Mouse (Mus musculus): ENCODE measurements at regions not wholly inside any gene's neighbourhood (a gene's known extent, or its start where the extent isn't known, plus 50 kb on each side); places are given as distances from the start of the nearest gene placed in this dataset.
A peak's percentile ranks its signal among the peaks of the same experiment; 100 is the strongest.

DNA sequence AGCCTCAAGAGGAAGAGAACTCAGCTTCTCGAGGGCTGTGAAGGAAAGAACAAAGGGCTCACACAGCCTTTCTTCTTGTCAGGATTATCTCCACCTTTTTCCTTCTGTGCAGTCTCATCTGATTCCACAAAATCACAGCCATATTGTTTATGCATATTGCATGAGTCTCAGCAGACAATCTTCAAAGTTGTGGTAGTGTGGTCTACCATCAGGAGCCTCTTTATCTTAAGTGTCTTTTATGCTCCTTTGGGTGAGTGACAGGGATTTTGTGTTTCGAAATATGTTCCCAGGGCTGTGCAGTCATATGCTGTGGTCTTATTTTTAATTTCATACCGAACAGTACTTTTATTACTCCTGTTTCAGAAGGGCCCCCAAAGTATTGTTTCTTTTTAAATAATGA is 198.2 kb upstream of the Tgfbr2 start:
- intact Hi-C loops (cut with DNase I): no loop called here
- DNase-seq: no peak

DNA sequence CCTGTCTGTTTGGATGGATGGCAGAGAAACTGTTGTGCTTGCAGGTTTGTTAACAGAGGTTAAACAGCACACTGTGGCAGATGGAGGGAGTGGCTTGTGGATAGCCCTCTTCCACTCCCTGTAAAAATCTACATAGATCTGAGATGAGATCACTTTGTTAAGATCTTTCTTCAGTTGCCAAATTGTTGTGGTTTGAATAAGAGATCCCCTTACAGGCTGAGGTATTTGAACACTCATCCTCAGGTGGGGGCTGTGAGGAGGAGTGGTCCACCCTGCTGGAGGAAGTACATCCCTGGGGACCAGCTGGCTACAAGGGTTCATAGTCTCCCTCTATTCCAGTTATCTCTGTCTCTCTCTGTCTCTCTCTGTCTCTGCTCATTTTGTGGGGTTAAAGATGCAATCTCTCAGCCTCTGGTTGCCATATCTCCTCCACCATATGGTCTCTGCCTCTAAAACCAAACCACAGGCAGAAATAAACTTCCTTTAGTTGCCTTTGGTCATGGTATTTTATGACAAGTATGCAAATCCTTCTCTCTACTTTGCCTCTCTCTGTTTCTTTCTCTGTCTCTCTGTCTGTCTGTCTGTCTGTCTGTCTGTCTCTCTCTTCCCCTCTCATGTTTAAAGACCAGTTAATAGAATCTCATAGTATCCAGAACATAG is 194.0 kb upstream of the Tgfbr2 start:
- intact Hi-C loops (cut with DNase I): no loop called here
- no peak for DNase-seq

DNA sequence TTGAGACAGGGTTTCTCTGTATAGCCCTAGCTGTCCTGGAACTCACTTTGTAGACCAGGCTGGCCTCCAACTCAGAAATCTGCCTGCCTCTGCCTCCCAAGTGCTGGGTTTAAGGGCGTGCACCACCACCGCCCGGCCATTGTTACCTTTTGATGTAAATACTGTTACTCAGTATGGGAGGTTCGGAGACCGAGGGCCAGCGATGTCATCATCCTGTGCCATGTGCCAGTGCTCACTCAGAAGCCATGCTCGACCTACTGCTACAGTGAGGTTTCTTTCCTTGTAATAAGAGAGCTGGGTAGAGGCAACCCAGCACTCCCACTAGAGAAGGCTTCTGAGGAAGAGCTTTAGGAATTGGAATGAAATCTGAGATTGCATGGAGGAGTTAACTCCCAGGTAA is 191.6 kb upstream of the Tgfbr2 start:
- intact Hi-C loops (cut with DNase I): no loop called here
- no peak for DNase-seq

DNA sequence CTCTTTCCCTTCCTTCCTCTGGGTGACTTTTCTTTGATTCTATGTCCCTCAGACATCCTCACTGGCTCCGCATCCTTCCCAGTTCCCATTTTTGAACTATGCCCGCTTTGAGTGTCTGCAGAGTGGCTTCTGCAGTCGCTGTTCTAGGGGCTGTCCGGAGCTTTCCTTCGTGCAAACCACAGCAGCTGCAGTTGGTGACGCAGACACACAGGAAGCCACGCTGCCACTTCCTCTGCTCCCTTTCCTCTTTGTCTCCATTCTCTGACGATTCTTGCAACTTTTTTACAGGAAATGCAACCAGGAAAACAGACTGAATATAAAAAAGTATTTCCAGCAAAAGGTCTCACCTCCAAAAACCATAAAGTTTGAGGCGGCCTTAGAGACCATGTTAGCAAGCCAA is 191.0 kb upstream of the Tgfbr2 start:
- intact Hi-C loops (cut with DNase I): no loop called here
- DNase-seq: no peak

DNA sequence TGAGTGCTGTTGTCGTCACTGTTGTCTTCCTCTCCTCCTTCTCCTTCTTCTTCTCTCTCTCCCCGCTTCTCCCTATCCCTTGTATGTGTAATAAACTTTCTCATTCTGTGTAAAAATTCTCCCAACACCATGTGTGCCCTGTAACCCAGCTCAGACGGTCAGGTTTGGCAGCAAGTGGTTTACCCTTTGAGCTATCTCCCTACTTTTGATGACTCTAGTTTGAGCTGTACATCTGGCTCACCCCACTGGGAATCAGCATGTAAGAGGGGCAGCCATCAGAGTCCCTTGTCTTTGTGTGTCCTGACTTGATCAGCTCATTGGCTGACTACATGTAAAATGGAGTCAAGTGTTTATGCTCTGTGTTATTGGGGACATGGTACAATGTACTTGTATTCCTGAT is 190.5 kb upstream of the Tgfbr2 start:
- DNase-seq: no peak
- intact Hi-C loops (cut with DNase I): no loop called here

DNA sequence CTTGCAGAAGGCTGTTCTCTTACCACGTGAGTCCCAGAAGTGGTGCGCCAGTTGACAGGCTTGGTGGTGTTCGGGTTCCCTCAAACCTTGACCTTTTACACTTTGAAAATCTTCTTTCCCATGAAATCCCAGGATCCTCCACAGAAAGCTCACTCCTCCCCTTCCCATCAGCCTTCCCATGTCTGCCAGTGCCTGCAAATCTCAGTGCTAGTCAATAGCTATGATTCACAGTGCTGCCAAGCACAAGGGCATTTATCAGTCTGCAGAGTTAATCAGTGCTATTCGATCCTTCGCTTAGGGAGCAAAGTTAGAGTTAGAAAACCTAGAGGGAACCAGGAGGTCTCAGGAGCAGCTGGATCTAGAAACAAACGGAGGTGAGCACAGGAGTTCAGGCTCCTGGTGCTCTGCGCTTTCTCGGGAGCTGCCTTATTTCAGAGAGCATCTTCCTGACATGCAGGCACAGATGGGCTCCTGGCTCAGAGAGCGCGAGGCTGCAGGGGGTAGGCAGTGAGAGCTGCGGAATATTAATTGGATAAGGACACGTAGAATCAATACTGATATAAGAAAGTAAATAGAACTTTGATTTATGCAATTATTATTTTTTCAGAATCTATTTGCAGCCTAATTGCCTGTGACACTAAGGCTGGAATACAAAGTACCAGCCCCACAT is 190.0 kb upstream of the Tgfbr2 start:
- intact Hi-C loops (cut with DNase I): no loop called here
- DNase-seq: no peak

DNA sequence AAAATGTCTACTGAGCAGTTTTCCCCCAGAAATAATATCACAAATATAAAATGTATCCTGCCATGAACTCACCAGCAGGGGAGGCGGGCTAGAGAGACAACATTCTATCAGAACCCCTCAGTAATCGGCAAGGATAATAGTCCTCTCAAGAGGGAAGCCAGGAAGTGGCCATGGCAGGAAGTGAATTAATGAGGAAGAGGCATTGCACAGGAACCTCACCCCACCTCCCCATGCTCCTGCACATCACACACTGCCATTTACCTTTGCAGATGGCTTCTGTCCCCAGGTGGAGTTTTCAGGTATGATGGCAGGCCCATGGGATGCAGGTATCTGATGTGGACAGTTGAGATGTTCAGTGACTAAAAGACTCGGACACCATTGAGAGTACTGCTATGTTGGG is 185.9 kb upstream of the Tgfbr2 start:
- DNase-seq: no peak
- intact Hi-C loops (cut with DNase I): no loop called here

DNA sequence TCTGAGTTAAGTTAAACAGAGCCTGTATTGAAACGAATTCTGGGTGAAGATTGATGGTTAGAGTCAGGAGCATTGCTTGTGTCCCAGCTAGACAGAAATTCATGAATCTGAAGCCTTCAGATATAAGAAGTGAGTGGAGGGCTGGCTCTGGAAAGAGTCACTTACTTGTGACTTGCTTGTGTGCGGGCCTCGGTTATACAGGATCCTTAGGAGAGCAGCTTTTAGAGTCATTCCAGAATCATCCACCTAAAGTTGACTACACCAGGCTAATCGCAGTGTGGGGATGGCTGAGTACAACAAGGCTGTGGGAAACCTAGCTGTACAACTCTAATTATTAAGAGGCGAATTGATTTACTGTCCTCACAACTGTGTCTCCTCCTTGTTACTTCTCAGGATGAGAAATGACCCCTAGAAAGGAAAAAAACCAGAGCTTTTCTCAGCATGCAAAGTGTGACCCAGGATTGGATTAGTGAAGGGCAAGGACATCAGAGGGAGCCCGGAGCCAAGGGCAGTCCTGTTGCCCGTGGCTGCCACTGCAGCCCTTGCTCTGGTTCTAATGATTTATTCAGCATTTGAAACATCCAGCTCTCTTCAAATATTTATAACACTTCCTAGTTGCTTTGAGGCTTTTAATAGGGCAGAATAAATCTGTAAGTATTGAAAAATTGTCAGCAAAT is 179.0 kb upstream of the Tgfbr2 start:
- DNase-seq: no peak
- intact Hi-C loops (cut with DNase I): no loop called here

DNA sequence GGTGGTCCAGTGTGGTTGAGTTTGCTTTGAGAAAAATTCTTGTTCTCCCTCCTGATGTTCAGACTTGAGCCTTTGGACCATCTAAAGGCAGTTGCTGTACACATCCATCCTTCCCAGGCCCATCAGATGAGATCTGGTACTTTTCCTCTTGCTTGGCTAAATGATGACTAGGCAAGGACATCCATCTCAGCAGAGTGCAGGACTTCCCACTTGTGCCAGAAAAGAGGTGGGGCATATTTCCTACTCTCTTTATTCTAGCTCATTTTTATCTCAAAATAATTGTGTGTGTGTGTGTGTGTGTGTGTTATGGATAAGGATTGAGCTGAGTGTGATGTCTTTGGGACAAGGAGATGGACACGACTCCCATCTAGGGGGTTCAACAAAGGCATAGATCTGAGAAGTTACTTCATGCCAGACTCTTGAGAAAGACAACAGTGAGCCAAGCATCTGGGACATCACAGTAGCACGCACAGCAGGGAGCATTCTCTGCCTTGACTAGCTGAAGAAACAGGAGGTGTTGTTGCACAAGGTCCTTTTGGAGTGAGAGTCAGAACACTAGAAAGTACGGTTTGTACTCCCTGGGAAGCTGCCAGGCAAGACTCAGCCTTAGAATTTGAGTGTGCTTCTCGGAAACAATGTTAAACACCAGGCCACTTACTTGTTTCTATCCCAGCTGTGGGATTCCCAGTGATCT is 177.8 kb upstream of the Tgfbr2 start:
- intact Hi-C loops (cut with DNase I): no loop called here

DNA sequence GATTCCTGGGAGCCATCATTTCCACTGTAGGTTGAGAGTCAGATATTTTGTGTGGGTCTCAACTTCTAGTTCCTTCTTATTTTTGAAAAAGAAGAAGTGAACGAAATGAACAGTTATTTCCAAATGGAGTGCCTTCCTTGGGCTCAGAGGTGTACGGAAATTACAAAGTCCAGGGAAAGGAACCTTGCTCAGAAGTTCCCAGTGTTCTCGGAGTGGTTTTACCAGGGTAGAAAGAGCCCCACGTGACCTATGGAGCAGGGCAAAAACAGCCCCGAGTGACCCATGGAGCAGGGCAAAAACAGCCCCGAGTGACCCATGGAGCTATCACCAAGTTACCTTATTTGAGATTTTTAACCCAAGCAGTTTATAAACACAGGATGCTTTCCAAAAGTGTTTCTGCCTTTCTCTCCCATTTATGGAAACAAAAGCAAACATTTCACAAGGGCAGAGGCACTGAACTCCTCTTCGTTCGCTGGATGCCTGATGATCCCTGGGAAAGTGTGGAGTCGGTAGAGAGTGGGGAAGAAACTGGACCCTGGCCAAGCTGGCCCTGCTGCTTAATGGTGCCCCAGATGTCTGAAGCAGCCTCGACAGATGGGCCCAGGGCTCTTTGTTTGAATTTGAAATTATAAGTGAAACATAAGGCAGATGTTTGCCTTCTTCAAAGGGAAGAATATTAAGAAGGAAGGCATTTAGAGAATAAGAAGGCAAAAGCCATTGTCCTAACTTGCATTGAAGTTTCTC is 175.8 kb upstream of the Tgfbr2 start:
- DNase-seq: no peak
- intact Hi-C loops (cut with DNase I): no loop called here

More for the DNA sequence above, 177.8 kb upstream of the Tgfbr2 start:
- DNase-seq: peak in 1 of 2 experiments; percentile 71

DNA sequence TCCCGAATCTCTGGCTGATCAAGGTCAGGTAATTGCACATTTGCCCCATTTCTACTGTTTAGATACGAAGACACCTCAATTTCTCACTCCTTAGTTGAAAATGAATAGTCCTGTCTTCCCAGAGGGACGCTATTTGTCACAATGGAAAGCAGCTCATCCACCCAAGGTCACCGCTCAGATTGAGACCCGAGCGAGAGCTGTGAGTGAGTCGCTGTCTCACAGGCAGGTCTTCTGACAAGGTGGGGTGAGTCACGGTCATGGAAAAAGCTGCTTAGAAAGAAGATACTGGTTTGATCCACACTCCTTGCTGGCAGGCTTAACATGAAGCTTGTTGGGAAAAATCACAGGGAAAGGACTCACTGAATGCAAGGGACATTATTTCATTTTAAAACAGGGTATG is 171.9 kb upstream of the Tgfbr2 start:
- intact Hi-C loops (cut with DNase I): no loop called here
- DNase-seq: no peak

DNA sequence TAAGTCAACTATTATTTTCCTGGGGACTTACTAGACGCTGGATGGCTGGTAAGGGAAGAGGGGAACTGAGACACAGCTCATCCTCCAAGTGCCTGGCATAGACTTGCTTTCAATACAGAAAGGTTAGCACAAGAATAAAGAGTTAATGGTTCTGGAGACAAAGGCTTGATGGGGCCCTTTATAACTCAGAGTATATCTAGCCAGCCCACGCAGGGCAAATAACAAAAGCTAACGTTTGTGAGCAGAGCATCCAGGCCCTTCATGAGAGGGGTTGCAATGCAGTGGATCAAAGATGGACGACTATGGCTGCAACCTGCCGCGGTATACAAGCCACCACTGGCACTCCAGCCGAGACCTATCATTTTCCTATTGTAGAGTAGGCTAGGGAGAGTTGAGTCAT is 171.3 kb upstream of the Tgfbr2 start:
- intact Hi-C loops (cut with DNase I): no loop called here
- DNase-seq: no peak

DNA sequence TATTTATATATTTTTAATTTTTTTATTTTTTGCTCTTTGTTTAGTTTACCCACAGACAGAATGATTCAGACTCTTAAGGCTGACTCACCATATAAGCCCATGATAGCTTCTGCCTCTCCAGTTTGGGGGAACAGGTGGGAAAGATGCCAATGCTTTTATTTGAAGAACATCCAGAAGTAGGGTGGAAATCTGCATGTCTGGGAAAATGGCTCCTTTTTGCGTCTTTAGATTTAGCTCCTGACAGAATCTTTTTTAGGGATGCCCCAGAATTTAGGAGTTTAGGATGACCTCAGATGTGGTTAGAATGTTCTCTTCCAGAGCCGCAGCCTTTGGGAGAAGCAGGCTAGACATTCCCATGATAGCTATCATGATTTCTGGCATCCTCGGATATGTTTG is 167.9 kb upstream of the Tgfbr2 start:
- no peak for DNase-seq
- intact Hi-C loops (cut with DNase I): no loop called here

DNA sequence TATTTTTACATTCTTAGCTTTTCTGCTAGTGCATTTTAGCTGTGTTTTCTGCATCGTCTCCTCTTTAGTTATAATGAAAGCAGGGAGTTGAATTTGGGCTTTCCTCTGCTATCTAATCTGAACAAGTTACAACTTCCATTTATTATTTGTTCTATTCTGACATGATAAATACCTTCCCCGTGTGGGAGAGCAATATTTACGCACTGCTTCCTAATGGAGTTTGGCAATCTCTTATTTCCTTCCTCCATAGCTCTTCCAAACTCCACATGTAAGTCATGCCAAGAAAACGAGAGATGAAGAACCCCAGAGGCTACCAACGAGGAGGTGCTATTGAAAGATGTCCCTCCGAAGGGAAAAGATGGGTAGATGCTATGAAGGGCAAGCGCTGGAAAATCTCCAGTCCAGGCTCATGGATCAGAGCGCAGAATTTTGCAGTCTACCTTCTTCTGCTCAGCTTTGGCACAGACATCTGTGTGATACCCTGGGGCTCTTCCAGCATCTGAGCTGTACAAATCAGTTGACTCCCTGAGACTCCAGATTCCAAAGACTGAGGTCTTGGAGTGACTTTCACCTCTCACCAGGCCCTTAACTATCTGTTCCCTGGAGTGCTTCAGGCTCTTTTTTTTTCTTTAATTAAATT is 167.4 kb upstream of the Tgfbr2 start:
- peak in 1 of 2 experiments; percentile 10 for DNase-seq
- intact Hi-C loops (cut with DNase I): no loop called here

DNA sequence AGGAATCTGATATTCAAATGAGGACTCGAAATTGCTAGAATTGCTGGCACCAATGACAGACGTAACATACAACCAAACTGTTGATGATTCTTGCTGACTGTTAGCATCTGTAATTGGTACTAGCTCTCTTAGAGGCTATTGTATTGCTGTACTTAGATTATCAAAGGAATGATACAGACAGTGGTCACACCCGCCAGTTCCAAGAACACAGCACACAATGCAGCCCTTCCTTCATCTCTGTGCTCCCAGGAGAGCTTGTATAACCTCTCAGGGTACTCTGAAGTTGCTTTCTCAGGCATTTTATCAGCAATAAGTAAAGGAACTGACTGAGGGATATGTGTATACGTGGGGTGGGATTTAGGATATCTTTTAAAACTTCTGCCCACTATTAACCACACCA is 166.8 kb upstream of the Tgfbr2 start:
- intact Hi-C loops (cut with DNase I): no loop called here
- no peak for DNase-seq

DNA sequence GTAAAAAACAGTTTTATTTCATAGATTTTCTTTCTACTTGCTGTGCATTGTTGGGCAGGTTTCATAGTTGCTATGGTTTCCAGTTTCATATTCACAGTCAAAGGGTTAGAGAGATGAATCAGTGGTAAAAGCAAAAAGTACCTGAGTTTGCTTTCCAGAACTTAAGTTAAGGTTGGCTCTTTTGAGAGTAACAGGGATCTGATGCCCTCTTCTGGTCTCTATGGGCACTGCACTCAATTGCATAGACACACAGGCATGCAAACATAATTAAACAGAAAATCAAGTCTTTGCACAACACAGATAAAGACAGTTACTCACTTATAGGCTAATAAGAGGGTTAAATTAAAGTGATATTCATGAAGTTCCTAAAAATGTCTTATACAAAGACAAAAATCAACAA is 165.8 kb upstream of the Tgfbr2 start:
- DNase-seq: no peak
- intact Hi-C loops (cut with DNase I): no loop called here

DNA sequence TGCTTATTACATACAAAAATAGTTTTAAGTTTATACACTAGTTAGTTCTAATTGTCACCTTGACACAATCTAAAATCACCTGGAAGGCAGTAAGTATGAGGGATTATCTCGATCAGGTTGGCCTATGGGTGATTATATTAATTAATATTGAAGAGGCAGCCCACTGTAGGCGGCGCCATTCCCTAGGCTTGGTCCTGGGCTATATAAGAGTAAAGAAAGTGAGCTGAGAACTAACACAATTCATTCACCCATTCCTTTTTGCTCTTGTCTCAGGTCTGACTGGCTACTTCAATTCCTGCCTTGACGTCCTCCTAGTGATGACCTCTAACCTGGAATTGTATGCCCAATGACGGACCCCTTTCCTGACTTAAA is 163.6 kb upstream of the Tgfbr2 start:
- intact Hi-C loops (cut with DNase I): no loop called here
- DNase-seq: no peak

DNA sequence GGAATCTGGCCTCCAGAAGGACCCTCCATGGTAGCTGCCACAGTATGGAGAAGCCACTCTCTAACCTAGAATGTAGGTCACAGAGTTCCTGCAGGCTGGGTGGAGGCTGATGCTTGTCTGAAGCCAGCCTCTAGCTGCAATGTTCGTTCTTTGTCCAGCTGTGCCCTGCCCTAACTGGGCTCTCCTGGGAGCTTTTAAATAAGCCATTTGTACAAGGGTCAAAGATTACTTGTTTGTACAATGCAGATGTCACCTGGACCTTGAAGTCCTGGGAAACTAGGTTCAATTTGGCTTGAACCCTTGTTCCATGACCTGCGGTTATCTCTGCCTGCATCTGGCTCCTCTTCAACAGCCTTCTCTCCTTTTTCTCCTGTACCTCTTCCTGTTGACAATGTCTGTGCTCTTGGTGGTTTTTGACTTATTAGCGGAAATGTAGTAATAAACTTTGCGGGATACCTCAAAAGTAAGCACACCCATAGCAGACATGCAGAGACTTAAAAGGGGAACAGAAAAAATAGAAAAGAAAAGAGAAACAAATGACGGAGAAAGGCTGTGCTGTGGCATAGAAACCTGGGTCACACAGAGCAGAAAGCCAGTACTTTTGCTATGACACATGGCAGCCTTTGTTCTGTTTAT is 163.1 kb upstream of the Tgfbr2 start:
- intact Hi-C loops (cut with DNase I): no loop called here
- no peak for DNase-seq

DNA sequence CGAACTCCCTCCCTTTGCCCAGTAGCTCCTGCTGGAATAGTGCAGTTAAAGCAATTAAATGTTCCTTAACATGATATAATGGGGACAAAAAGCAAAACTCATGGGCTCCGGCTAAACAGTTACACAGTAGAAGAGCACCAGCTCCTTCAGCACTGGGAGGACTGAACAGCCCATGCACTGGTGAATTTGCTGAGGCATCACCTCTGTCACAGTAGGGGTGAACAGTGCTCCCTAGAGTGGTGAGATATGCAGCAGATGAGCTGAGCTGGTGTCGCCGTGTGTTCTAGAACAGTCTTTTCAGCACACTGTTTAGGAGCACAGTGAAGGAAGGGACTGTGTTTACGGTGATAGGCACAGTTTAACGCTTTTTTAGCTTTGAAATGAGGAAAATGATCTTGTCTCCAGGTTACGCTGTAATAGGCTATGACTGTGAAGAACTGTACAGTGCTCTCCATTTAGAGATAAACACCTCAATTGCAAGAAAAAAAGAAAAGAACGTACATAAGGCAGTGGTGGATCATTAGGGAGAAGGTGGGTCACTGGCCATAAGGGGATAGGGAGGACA is 162.4 kb upstream of the Tgfbr2 start:
- no peak for DNase-seq
- intact Hi-C loops (cut with DNase I): no loop called here
